In genomic region chr1:176213645-176214221, GRCm38 (mm10) we compare ENCODE assay signal across 9 mouse cellular contexts.
A peak's percentile ranks its signal among the peaks of the same experiment; 100 is the strongest.
DNase-seq lines count a peak whose midpoint lies in the region; ATAC-seq and TF ChIP-seq lines count a peak whose summit lies in the region.
"Had no signal": no experiment of that assay in that cellular context is flagged by ENCODE, and none has a peak within 500 bp of the region (broad histone marks: within the 10 kb centered on the region; RNA-seq: fewer than 3 reads in every experiment).

No protein-coding gene starts in this region.

- H3K27ac ChIP-seq in left cerebral cortex, adult 2 months: no peak overlapping the region
- H3K27ac ChIP-seq in forebrain, embryonic 15.5 days (replicated peaks): no peak overlapping the region
- H3K27ac ChIP-seq in limb, embryonic 10.5 days: no peak overlapping the region
- H3K27ac ChIP-seq: heart, adult 2 months had no signal

- H3K9me3 ChIP-seq in forebrain, embryonic 15.5 days: no peaks in the 10 kb centered on the region
- no peaks in the 10 kb centered on the region for H3K9me3 ChIP-seq in limb, embryonic 10.5 days (replicated peaks)

- TF ChIP-seq CTCF in left cerebral cortex, adult 2 months (IDR thresholded peaks at IDR 0.05): no peak

- H3K27me3 ChIP-seq in forebrain, embryonic 15.5 days: no peaks in the 10 kb centered on the region
- H3K27me3 ChIP-seq in limb, embryonic 10.5 days (ENCODE audit: low read depth, poor library complexity, severe bottlenecking): no peaks in the 10 kb centered on the region

- peak; percentile 74 for ATAC-seq in forebrain, embryonic 15.5 days (replicated peaks)
- no peak for ATAC-seq in megakaryocyte, adult 5-6 weeks (ENCODE audit: poor library complexity, severe bottlenecking)

- 0 out of 2 replicates have a peak overlapping the region, but pooled peaks have one; percentile 12 for H3K9ac ChIP-seq in forebrain, embryonic 15.5 days (replicated peaks)

- H3K4me2 ChIP-seq in forebrain, embryonic 15.5 days (replicated peaks): peak overlapping the region; percentile 42

- 19% methylated on average over 17 of the region's 17 CpGs for WGBS in forebrain, embryonic 15.5 days
- 69% methylated on average over 17 of the region's 17 CpGs for WGBS in limb, embryonic 10.5 days

- peaks cover 9% of the 10 kb centered on the region for H3K4me1 ChIP-seq in forebrain, embryonic 15.5 days
- peaks cover 8% of the 10 kb centered on the region; the same call in 1 of the 2 replicates for H3K4me1 ChIP-seq in limb, embryonic 10.5 days

- peak in 1 of 2 experiments; percentile 12 for DNase-seq in left cerebral cortex, adult 2 months (ENCODE audit: extremely low spot score in 1 of 2, low spot score in 2 of 2)
- no peak for DNase-seq in left cerebral cortex, postnatal 36 days (ENCODE audit: low spot score in 2 of 2)
- peak; percentile 87 for DNase-seq in cerebellum, adult 9-10 months
- peak; percentile 30 for DNase-seq in limb, embryonic 10.5 days (ENCODE audit: low spot score)
- peak; percentile 67 for DNase-seq in retina, embryonic 14.5 days (ENCODE audit: low spot score)
- DNase-seq in thymus, postnatal 36 days: no peak

- peak overlapping the region; percentile 27; the same call in 1 of the 2 replicates for H3K4me3 ChIP-seq in left cerebral cortex, adult 2 months
- H3K4me3 ChIP-seq in forebrain, embryonic 15.5 days: peak overlapping the region; percentile 17
- H3K4me3 ChIP-seq in limb, embryonic 10.5 days: no peak overlapping the region
- H3K4me3 ChIP-seq: heart, adult 2 months had no signal

- no peaks in the 10 kb centered on the region for H3K36me3 ChIP-seq in forebrain, embryonic 15.5 days
- H3K36me3 ChIP-seq in limb, embryonic 10.5 days: no peaks in the 10 kb centered on the region

- intact Hi-C loops in left cerebral cortex, adult 2 months (cut with DNase I): no loop called here
- intact Hi-C loops in left cerebral cortex, postnatal 36 days (cut with DNase I): no loop called here

Comparison
In these comparisons a context has a peak if more than half of its experiments do, and no peak if none do; other contexts are left out.
1. DNase-seq: peak in cerebellum, adult 9-10 months (single experiment), limb, embryonic 10.5 days (single experiment) and retina, embryonic 14.5 days (single experiment); none in left cerebral cortex, postnatal 36 days (0 of 2) and thymus, postnatal 36 days (0 of 2).